Mouse (Mus musculus): ENCODE measurements around the gene Dcp1a. TPM values are rescaled to one million over a fixed set of nuclear protein-coding genes. Genes with fewer than 3 reads are reported as not detected.

The Dcp1a gene
- total RNA-seq, 2 experiments from 2014 or later = 24.3 to 25.2 TPM

DNA sequence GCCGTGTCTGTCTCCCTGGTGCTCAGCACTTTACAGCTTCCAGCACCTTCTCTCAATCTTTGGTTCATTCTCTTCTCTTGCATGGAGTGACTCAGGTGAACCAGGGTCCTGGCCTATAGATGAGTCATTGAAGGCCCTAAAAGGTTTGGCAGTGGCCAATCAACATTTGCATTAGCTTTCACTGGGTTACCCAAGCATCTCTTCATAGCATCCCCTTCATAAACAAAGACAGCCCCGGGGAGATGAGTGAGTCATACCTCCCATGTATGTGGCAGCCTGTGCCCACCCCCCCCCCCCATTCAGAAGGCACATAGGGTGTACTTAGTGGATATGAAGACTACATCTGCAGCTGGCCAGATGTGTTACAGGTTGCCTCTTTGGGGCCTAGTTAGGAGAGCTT is 77.3 kb downstream of the Dcp1a start:
- no peak for ATAC-seq (replicated peaks; ENCODE audit: low FRiP score, poor library complexity, severe bottlenecking)

DNA sequence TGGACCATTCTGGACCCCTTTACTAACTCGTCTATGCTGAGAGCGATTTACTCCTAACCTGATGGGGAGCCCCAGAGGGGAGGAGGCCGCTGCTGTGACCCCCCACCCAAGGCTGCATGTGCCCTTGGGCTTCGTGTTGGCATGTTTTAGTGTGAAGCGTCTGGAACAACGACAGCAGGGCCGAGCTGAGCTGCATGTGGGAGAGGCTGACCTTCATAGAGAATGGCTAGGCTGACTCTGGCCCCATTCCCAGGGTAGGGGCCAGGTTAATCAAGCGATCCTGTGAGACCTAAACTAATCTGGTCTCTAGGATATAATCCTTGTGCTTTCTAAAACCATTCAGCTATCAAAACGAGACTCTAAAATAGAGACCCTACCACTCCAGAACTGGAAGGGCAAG is 78.4 kb downstream of the Dcp1a start:
- ATAC-seq (replicated peaks; ENCODE audit: low FRiP score, poor library complexity, severe bottlenecking) = no peak

DNA sequence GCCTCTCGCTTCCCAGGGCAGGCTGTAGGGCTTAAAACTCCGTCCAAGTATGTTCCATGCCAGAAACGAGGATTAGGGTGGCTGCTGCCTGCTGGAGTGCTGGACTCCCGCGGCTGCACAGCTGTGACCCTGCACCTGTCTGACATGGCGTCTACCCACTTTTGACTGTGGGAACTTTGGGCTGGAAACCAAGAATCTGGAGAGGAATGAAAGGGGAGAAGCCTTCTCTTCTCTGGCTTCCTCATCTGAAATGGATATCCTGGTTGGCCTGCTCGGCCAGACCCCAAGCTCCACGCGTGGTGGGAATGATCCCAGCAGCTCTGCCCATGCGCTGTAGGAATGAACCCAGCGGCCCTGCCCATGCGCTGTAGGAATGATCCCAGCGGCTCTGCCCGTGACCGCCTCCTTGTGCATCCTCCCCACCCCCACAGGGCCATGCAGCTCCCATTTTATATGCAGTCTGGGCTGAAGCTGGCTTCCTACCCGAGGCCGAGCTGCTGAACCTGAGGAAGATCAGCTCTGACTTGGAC is 80.1 kb downstream of the Dcp1a start:
- ATAC-seq (replicated peaks; ENCODE audit: low FRiP score, poor library complexity, severe bottlenecking) = no peak

DNA sequence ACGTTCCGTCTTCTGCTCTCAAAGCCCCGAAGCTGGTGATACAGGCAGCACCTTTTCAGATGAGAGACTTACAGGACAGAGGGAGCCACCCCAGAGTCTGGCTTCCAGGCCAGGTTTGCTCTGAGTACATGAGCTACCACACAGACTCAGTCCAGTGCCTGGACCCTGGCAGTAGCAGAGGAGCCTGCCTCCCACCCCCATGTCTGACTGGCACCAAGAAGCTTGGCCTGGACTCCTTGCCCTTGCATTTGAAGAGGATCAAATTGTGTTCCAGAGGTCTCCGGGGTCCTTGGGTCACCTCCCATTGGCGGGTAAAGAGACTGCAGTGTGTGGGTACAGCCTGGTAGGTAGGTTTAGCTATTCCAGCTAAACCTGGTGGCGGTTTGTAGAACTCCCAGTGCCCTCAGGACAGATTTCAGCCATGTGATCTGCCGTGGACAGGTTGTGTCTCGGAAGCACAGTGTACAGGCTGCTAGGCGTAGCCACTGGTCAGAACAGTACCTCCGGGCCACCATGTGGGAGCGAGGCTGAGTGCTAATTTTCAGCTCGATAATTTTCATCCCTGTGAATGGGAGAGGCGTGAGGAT is 81.6 kb downstream of the Dcp1a start:
- no peak for ATAC-seq (replicated peaks; ENCODE audit: low FRiP score, poor library complexity, severe bottlenecking)

DNA sequence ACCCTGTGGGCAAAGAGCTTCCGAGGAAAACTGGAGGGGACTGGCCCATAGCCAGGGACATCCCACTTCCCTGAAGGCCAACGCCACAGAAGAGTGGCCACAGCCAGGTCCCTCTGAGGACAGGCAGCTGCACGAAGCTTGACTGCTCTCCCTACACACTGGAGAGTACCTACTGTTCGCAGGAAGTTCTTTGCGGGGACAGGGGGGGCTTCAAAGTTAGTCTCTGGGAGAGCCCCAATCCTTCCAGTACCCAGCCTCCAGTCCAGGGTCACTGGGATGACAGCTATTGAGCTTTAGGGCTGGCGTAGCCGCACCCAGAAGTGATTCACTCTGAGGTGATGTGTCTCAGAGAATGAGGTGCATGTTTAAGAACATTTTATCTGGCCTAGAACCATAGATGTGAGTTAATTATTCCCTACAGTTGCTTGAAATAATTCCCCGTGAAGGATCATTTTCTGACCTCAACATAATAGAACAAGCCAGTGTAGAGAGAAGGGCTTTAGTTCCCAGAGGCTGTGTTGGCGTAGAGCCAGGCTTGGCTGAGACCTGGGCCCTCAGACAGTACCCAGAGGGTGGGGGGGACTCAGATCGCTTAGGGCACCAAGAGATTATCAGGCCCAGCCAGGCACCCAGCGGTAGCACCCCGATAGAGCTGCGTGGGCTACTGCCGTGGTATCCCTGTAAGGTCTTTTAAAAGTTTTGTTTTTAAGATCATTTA is 82.3 kb downstream of the Dcp1a start:
- peak; percentile 87 for ATAC-seq (replicated peaks; ENCODE audit: low FRiP score, poor library complexity, severe bottlenecking)

DNA sequence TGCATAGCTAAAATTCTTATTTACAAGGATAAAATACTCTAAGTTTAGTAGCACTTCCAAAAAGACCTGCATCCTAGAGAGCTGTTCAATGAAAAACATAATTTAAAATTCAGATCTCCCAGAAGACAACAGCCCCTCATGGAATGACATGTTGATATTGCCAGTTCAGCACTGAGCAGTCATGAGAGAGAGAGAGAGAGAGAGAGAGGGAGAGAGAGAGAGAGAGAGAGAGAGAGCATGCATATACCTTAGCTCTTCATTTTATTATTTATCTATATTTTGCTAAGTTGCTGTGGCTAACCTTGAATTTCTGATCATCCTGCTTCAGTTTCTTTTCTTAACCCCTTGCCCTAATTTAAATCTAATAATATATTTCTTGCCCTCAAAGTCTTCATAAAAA is 83.0 kb downstream of the Dcp1a start:
- ATAC-seq (replicated peaks; ENCODE audit: low FRiP score, poor library complexity, severe bottlenecking) = no peak

DNA sequence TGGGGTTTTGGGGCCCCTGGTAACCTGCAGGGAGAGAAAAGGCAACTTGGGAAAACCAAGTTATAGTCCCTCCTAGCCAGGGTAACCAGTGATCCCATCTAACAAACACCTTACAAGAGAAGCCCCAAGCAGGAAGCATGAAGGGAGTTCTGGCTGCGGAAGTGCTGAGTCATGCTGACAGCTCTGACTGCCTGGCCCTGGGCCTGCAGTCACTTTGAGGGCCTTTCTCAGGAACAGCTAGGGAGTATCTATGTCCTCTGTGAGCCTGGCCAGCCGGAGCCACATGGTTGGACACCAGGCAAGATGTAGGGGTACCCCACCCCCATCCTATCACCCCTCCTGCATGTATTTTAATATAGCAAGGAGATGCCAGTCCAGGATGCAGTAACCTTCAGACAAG is 85.1 kb downstream of the Dcp1a start:
- peak; percentile 84 for ATAC-seq (replicated peaks; ENCODE audit: low FRiP score, poor library complexity, severe bottlenecking)

DNA sequence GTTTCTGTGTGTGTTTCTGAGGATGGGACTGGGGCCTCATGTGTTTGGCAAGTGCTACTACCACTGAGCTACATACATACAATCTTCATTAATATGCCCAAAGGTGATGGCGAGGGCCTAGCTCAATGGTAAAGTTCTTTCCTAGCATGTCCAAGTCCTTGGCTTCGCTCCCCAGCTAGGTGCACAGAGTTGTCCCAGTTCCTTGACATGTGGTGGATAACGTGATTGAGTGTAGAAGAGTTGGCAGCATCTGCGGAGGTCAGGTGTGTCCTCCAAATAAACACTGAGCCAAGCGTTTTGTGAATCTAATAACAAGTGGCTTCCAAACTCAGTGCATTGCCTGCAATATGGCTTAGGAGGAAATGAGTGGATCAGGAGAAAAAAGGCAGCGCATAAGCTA is 87.0 kb downstream of the Dcp1a start:
- no peak for ATAC-seq (replicated peaks; ENCODE audit: low FRiP score, poor library complexity, severe bottlenecking)

DNA sequence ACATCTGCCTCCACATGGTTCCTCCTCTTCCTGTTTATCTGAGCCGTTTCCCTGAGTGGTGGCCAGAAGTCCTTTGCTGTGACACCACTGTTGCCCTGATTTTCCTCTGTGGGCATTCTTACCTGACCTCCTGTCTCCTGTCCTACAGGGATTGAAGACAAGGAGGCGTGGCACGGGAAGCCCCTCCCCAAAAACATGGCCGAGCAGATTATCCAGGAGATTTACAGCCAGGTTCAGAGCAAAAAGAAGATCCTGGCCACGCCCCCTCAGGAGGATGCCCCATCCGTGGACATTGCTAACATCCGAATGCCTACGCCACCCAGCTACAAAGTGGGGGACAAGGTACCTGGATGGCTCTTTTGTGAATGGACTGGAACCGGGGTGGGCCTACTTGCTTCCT is 88.7 kb downstream of the Dcp1a start:
- no peak for ATAC-seq (replicated peaks; ENCODE audit: low FRiP score, poor library complexity, severe bottlenecking)

DNA sequence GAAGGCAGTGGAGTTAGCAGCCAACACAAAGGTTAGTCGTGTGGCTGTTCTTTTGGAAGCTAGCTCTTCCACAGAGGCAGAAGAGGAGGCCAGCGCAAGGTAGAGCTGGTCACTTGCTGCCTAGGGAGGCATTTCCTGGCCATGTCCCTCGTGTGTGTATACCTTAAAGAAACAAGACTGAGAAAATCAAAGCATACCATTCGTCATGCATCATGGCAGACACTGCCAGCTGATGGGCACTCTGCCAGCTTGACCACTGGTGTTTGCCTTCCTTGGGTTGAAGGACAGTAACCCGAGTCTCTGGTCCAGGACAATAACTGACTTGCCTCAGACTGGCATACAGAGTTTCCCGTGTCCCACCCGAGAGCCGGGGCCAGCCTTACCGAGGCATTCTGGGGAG is 91.0 kb downstream of the Dcp1a start:
- ATAC-seq (replicated peaks; ENCODE audit: low FRiP score, poor library complexity, severe bottlenecking) = no peak

DNA sequence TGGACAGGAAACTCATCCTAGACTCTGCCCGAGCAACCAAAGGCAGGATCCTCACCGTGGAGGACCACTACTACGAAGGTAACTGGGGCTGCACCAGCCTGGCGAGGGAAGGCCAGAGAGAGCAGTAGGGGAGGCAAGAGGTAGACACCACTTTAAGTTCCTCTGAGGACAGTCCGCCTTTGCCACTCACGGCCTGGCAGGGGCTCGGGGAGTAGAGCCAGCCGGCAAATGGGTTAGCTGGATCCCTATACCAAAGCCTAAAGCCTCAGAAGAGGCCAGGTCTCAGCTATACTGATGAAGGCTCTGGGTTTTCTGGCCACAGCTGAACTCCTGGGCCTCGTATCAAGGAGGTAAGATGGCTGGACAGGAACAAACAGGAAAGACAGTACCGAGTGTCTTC is 92.9 kb downstream of the Dcp1a start:
- ATAC-seq (replicated peaks; ENCODE audit: low FRiP score, poor library complexity, severe bottlenecking) = no peak

DNA sequence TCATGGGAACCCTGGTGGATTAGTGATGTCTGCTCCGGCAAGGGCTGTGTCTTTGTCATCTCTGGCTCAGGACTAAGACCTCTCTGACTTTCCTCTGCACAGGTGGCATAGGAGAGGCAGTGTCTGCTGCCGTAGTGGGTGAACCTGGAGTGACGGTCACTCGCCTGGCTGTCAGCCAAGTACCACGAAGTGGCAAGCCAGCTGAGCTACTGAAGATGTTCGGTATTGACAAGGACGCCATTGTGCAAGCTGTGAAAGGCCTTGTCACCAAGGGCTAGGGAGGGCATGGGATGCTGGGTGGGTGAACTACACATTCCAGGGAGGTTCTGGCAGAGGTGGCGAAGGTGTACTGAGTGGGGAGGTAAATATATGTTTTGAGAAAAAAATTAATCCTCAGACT is 93.9 kb downstream of the Dcp1a start:
- ATAC-seq (replicated peaks; ENCODE audit: low FRiP score, poor library complexity, severe bottlenecking) = no peak

DNA sequence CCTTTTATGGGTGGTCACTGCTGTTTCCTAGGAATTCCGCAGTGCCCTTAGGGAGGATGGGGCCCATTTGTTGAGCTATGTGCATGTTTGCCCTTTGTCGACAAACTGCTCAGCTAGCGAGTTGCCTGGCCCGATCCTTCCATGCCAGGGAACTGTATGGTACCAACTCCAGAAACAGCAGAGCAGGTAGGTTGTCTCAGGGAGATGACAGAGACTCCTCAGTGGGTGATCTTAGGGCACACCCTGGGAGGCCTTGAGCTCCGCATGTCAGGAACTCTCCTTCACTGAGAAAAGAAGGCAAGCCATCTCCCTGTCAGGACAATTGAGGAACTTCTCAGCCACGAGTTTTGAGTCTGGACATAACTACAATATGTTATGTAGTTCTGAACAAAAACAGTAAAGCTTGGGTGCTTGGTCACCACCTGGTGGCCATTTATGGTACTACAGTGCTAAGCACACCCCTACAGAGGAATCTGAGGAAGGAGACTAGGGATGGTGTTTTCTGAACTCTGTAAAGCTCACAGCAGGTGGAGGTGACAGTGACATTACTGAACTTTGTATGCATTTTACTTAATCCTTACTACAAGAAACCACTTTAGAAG is 94.7 kb downstream of the Dcp1a start:
- peak; percentile 82 for ATAC-seq (replicated peaks; ENCODE audit: low FRiP score, poor library complexity, severe bottlenecking)

DNA sequence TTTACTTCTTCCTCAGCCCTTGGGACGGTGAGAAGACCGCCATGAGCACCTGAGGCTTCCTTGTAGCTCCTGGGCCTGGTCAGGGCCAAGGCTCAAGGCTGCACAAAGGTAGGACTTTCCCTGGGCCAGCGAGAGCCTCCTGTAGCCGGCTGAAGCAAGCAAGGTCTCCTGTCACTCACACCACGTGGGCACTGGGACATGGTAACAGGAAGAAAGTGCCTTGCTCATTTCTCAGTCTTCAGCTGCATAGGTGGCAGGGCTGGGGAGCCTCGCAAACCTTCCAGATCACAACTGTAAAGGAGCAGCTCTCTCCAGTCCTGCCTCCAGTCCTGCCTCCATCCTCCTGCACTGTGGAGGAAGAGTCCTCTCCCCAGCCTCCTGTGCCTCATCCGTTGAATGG is 96.5 kb downstream of the Dcp1a start:
- ATAC-seq (replicated peaks; ENCODE audit: low FRiP score, poor library complexity, severe bottlenecking) = no peak

DNA sequence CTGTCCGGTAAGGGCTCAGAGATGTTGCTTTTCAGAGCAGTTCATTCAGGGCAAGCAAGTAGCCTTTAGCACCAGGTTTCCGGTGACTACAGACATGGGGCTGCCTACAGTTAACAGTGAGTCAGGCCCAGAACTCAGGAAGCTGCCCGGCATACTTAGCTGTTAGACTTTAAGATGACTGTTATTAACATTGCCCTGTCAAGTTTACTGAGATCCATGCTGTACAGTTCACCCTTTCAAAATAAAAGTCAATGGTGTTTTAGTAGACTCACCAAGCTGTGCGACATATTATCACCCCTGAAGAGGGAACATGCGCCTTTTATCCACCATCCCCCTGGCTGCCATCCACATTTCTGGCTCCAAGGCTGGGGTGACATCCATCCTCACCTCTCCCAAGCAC is 96.9 kb downstream of the Dcp1a start:
- ATAC-seq (replicated peaks; ENCODE audit: low FRiP score, poor library complexity, severe bottlenecking) = no peak

Other genes with a start within 250 kb of the Dcp1a start
- gene Cacna1d, start 11.9 kb downstream of the Dcp1a start, total RNA-seq (2015; ENCODE audit: low replicate concordance) = 2.1 TPM in 1 of 2 replicates, not detected in the other
- gene Cacna1d, start 11.9 kb downstream of the Dcp1a start, total RNA-seq (2017; ENCODE audit: low replicate concordance) = 0.13 TPM in 1 of 2 replicates, not detected in the other
- gene Tkt, start 68.8 kb downstream of the Dcp1a start, total RNA-seq (2015; ENCODE audit: low replicate concordance) = 75.5 and 90.8 TPM in 2 replicates
- gene Tkt, start 68.8 kb downstream of the Dcp1a start, total RNA-seq (2017; ENCODE audit: low replicate concordance) = 145 and 161 TPM in 2 replicates
- 32.4 and 35.2 TPM in 2 replicates for gene Prkcd, start 146.7 kb downstream of the Dcp1a start, total RNA-seq (2015; ENCODE audit: low replicate concordance)
- gene Prkcd, start 146.7 kb downstream of the Dcp1a start, total RNA-seq (2017; ENCODE audit: low replicate concordance) = 19.5 and 35.7 TPM in 2 replicates
- 2.1 and 2.9 TPM in 2 replicates for gene Rft1, start 174.8 kb downstream of the Dcp1a start, total RNA-seq (2015; ENCODE audit: low replicate concordance)
- gene Rft1, start 174.8 kb downstream of the Dcp1a start, total RNA-seq (2017; ENCODE audit: low replicate concordance) = 2.1 and 4.5 TPM in 2 replicates
- 22.7 and 36.0 TPM in 2 replicates for gene Sfmbt1, start 235.3 kb downstream of the Dcp1a start, total RNA-seq (2015; ENCODE audit: low replicate concordance)
- gene Sfmbt1, start 235.3 kb downstream of the Dcp1a start, total RNA-seq (2017; ENCODE audit: low replicate concordance) = 13.4 and 27.0 TPM in 2 replicates